Mouse (Mus musculus) cerebellum, adult 2 months (tissue): ENCODE results near the gene Srf. TPM values are rescaled to one million over a fixed set of nuclear protein-coding genes. Genes with fewer than 3 reads are reported as not detected.

Source experiments
- DNase-seq, 2 experiments: peaks; one replicate each; pipeline ENCODE4 v3.0.0; 2021
- H3K27ac ChIP-seq: fragments of 200-500 bp; 2 replicates; pipeline ENCODE4 v1.5.1; 2012; ENCODE audit warnings: low read length, control low read depth, inconsistent platforms; ENCODE audit not compliant: insufficient read depth
- H3K27me3 ChIP-seq: fragments of 200-500 bp; 2 replicates; pipeline ENCODE4 v1.6.1; 2012; ENCODE audit warnings: inconsistent platforms, mild to moderate bottlenecking, low read length, moderate library complexity; ENCODE audit not compliant: control insufficient read depth, insufficient read depth
- H3K4me1 ChIP-seq: fragments of 200-500 bp; 2 replicates; pipeline ENCODE4 v1.6.1; 2011; ENCODE audit warnings: low read length; ENCODE audit not compliant: control insufficient read depth, insufficient read depth
- H3K4me3 ChIP-seq: fragments of 200-500 bp; replicated peaks from 2 replicates; pipeline ENCODE3; 2011; ENCODE audit warnings: mild to moderate bottlenecking, low read depth, low read length, control low read depth; ENCODE audit not compliant: insufficient read depth
- CTCF ChIP-seq: fragments of 200-500 bp; IDR thresholded peaks from 2 replicates; pipeline ENCODE4 v1.5.1; 2011; ENCODE audit warnings: low read depth, mild to moderate bottlenecking, control low read depth, low read length, moderate library complexity, borderline replicate concordance; ENCODE audit not compliant: insufficient read depth
- POLR2A ChIP-seq: fragments of 200-500 bp; IDR thresholded peaks from 2 replicates; pipeline ENCODE4 v1.6.1; 2011; ENCODE audit warnings: low read length, control low read depth, borderline replicate concordance; ENCODE audit not compliant: insufficient read depth
- WGBS: fragments of 180-500 bp; shearing (Covaris S2); methylation state at CpG from one replicate; pipeline ENCODE4 v1.1.7; 2018; 5-methylcytosine and 5-hydroxymethylcytosine counted together
- polyA plus RNA-seq: library from polyadenylated mRNA; depleted of rRNA; stranded (reverse); fragments of >200 nt; gene quantifications from 2 replicates; pipeline ENCODE4 v1.2.3, GENCODE M21; 2012; rRNA removed

Srf gene
- polyA plus RNA-seq, result 53.0 and 59.2 TPM in 2 replicates

DNA sequence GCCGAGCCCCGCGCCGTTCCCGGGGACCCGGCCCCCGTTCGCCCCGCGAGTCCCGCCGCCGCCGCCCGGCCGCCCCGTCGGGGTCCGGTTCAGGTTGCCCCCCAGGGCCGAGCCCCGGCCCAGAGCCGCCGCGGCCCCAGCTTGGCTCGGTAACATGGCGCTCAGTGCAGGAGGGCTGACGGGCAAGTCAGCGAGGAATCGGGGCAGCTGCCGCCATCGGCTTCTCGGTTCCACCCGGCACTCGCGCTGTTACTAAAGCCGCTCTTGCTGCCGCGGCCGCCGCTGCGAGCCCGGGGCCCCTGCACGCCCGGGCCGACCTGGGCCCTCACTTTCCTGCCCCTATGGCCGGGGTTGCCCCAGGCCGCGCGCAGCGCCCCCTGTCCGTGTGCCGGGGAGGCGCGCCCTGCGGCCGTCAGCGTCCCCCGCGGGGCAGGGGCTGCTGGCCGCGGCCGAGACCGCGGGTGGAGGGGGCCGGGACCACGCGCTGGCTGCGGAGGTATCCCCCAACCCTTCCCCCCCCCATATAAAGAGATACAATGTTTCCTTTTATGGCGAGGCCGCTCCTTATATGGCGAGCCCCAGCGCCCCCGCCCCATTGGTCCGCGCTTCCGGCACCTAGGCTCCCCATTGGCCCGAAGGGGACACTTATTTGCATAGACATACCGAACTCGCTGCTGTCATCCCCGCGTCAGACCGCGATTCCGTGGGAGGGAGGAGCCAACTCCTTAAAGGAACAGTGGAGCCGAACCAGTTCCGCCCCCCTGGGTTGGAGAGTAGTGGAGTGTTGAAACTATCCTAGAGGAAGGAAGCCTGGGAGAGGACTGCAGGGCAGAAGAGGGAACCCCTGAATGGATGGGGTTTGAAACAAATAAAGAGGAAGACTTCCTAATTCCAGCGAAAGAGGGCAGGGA lies at the start of gene Srf:
Srf (minus strand) TSS at position 503 of the 911 bp plus-strand sequence.
- H3K4me3 ChIP-seq, result peak within 1 kb of the TSS; percentile 88
- H3K4me1 ChIP-seq, result peaks cover 8% of the 10 kb centered on the region
- under 1% methylated on average over 87 of the region's 87 CpGs for WGBS
- TF ChIP-seq CTCF, result peak; percentile 32; the same call in 1 of the 2 replicates
- peak; percentile 36; the same call in 1 of the 2 replicates for TF ChIP-seq POLR2A
- DNase-seq, result peak; percentile 95 to 98
- H3K27ac ChIP-seq, result peak within 1 kb of the TSS; percentile 40
- no peaks in the 10 kb centered on the region for H3K27me3 ChIP-seq

DNA sequence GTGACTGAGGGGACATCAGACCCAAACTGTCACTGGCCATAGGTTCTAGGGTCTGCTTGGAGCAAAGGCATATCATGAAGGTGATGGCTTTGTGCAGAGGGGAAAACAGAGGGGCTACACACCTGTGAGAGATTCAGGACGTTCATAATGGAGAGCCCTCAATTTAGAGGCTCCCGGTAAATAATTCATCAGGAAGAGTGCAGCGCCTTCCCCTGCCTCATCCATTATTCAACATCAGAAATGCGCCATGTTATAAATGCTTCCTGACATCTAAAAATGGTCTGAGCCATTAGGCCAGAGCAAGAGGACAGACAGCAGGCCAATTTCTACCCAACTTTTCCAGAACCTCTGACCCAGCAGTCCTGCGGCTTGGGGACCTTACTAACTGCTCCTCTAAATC lies 49.2 kb upstream of the Srf start:
- no peak overlapping the region for H3K4me3 ChIP-seq
- no peak overlapping the region for H3K27ac ChIP-seq
- no peaks in the 10 kb centered on the region; the same call in 1 of the 2 replicates for H3K4me1 ChIP-seq
- TF ChIP-seq CTCF, result no peak
- TF ChIP-seq POLR2A, result no peak
- no peak for DNase-seq
- H3K27me3 ChIP-seq, result no peaks in the 10 kb centered on the region
- WGBS, result 67% methylated on average over 5 of the region's 5 CpGs

DNA sequence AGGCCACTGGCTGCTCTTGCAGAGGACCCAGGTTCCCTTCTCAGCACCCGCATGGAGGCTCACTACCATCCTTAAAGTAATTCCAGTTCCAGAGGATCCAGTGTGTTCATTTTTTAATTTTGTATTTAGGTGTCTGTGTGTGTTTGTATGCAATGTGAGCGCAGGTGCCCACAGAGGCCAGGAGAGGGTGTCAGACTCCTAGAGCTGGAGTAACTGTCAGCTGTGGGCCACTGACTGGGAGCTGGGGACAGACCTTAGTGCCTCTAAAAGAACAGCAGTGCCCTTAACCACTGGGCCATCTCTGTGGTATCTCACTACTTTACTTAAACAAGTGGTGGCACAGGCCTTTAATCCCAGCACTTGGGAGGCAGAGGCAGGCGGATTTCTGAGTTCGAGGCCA lies 47.3 kb upstream of the Srf start:
- Histone ChIP-seq H3K4me3 (no peak overlapping the region), H3K4me1 (no peaks in the 10 kb centered on the region; the same call in 1 of the 2 replicates), H3K27me3 (no peaks in the 10 kb centered on the region), H3K27ac (no peak overlapping the region)
- no peak for DNase-seq
- TF ChIP-seq POLR2A, result no peak
- no peak for TF ChIP-seq CTCF
- 96% methylated on average over 4 of the region's 4 CpGs for WGBS

DNA sequence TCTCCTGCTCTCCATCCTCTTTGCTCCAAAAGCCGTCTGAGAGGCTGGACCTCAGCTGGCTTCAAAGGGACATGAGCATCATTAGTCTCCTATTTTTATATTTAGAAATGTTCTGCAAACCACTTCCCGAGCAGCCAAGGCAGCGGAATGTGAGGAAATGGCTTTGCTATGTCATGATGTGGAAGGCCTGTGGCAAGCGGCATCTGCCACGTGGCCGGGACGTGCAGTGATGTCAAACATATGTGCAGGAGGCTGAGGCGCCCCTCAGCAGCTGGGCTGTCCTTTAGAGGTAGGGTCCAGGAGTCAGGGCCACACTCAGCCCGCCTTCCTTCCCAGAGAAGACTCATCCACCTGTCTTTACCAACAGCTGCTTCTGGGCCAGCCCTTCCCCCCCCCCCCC lies 46.2 kb upstream of the Srf start:
- Histone ChIP-seq H3K4me3 (no peak overlapping the region), H3K27me3 (no peaks in the 10 kb centered on the region), H3K27ac (no peak overlapping the region), H3K4me1 (no peaks in the 10 kb centered on the region)
- no peak for TF ChIP-seq POLR2A
- no peak for TF ChIP-seq CTCF
- no peak for DNase-seq
- 66% methylated on average over 9 of the region's 9 CpGs for WGBS

DNA sequence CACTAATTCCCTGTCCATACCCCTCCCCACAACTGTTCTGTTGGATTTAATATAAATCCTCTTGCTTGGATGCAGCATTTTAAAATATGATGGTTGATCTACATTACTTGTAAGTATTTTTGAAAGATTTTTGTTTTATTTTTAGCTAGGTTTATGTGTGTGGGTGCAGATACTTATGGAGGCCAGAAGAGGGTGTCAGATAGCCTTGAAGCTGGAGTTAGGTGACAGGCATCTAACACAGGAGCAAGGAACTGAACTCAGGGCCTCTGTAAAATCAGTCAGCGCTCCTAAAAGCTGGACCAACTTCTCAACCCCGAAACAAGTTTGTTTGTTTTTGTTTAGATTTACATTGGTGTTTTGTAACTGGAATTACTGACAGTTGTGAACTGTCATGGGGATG lies 44.6 kb upstream of the Srf start:
- no peaks in the 10 kb centered on the region for H3K27me3 ChIP-seq
- no peaks in the 10 kb centered on the region for H3K4me1 ChIP-seq
- no peak for DNase-seq
- no peak overlapping the region for H3K4me3 ChIP-seq
- TF ChIP-seq POLR2A, result no peak
- no peak for TF ChIP-seq CTCF
- H3K27ac ChIP-seq, result no peak overlapping the region
- WGBS, result 95% methylated on average over 2 of the region's 2 CpGs

DNA sequence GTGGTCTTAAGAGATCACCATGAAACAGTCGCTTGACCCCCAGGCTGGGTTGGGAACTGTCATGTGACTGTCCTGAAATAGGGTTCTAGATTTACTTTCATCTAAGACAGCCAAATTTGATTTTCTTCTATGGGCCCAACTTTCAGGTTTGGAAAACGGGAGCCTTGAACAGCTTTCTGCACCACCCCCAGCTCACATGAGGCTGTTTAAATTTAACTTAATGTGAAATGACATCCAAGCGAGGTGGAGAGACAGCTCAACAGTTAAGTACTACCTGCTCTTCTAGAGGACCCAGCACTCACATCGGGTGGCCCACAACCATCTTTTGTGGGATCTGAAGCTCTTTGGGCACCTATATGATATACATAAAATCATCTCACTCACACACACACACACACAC lies 43.0 kb upstream of the Srf start:
- TF ChIP-seq POLR2A, result no peak
- TF ChIP-seq CTCF, result no peak
- WGBS, result 77% methylated on average over 4 of the region's 4 CpGs

DNA sequence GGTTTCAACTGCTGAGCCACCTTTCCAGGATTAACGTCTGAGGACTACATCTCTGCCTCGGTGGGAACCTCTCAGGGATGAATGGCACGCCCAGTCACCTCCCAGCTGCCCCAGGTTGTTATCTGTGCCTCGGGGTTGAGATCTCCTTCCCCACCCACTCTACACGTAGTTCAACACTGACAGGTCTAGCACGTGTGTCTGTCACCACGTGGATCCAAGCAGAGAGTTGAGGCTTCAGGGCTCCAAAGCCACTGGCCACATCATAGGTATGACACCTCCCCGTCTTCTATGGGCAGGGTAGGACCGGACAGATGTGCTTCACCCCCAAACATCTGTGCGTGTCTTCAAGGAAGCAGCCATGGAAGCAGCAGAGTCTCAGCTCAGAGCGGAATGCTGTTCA lies 42.0 kb upstream of the Srf start:
- Histone ChIP-seq H3K27ac (no peak overlapping the region), H3K4me3 (no peak overlapping the region), H3K27me3 (no peaks in the 10 kb centered on the region), H3K4me1 (no peaks in the 10 kb centered on the region)
- no peak for DNase-seq
- TF ChIP-seq CTCF, result no peak
- no peak for TF ChIP-seq POLR2A
- 94% methylated on average over 11 of the region's 11 CpGs for WGBS

More for the DNA sequence above, 43.0 kb upstream of the Srf start:
- Histone ChIP-seq H3K4me3 (no peak overlapping the region), H3K4me1 (no peaks in the 10 kb centered on the region), H3K27ac (no peak overlapping the region), H3K27me3 (no peaks in the 10 kb centered on the region)
- no peak for DNase-seq

DNA sequence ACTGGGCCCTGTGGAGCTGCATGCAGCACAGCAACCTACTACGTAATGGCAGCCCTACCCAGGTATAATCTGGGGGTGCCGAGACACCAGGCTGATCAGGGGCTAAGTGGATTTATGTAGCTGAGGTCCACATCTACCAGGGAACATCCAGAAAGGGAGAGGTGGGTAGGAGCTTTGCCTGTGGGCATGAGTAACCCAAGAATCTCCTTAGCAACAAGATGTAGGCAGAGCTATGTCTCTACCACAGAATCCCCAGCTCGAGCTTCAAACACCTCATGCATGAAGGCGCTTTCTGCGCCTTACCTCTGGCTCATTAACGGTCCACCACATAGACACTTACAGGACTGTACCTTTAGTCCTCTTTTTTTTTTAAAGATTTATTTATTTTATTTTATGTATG lies 39.4 kb upstream of the Srf start:
- TF ChIP-seq CTCF (no peak), POLR2A (no peak)
- H3K4me3 ChIP-seq, result no peak overlapping the region
- no peaks in the 10 kb centered on the region for H3K4me1 ChIP-seq
- no peak for DNase-seq
- 85% methylated on average over 6 of the region's 6 CpGs for WGBS
- no peak overlapping the region for H3K27ac ChIP-seq
- no peaks in the 10 kb centered on the region for H3K27me3 ChIP-seq
